Mouse (Mus musculus) neural tube, embryonic 11.5 days (tissue): ENCODE results near the gene Ppp1r1c. TPM values are rescaled to one million over a fixed set of nuclear protein-coding genes. Genes with fewer than 3 reads are reported as not detected.

Experiments
- ATAC-seq: fragments of 200-750 bp; cut with Nextera tagmentation; 2 replicates; pipeline ENCODE4 v1.8.0; 2017; ENCODE audit warnings: moderate number of reproducible peaks, mild to moderate bottlenecking, moderate TSS enrichment, moderate library complexity; ENCODE audit not compliant: insufficient read depth, low FRiP score, low TSS enrichment
- DNase-seq: peaks from one replicate; pipeline ENCODE4 v3.0.0-alpha.2; 2015; ENCODE audit warnings: low spot score
- H3K27ac ChIP-seq: fragments of 300-500 bp; sonication (generic); 2 replicates; pipeline ENCODE4 v1.5.1; 2014; ENCODE audit warnings: low read depth, mild to moderate bottlenecking, low read length
- H3K27me3 ChIP-seq: fragments of 300-500 bp; sonication (generic); 2 replicates; pipeline ENCODE4 v1.6.1; 2014; ENCODE audit warnings: mild to moderate bottlenecking, low read length, mixed read lengths; ENCODE audit not compliant: control insufficient read depth, insufficient read depth
- H3K36me3 ChIP-seq: fragments of 300-500 bp; sonication (generic); 2 replicates; pipeline ENCODE4 v1.6.1; 2014; ENCODE audit warnings: mild to moderate bottlenecking, low read length, moderate library complexity, mixed read lengths; ENCODE audit not compliant: control insufficient read depth, insufficient read depth
- H3K4me1 ChIP-seq: fragments of 300-500 bp; sonication (generic); 2 replicates; pipeline ENCODE4 v1.6.1; 2014; ENCODE audit warnings: low read length, mixed read lengths; ENCODE audit not compliant: control insufficient read depth, insufficient read depth
- H3K4me2 ChIP-seq: fragments of 300-500 bp; sonication (generic); 2 replicates; pipeline ENCODE4 v1.6.1; 2014; ENCODE audit warnings: low read depth, mild to moderate bottlenecking, moderate library complexity
- H3K4me3 ChIP-seq: fragments of 300-500 bp; sonication (generic); 2 replicates; pipeline ENCODE4 v1.5.1; 2014; ENCODE audit warnings: low read depth, low read length
- H3K9ac ChIP-seq: fragments of 300-500 bp; sonication (generic); 2 replicates; pipeline ENCODE4 v1.6.1; 2014; ENCODE audit warnings: mild to moderate bottlenecking, low read length
- H3K9me3 ChIP-seq: fragments of 300-500 bp; sonication (generic); 2 replicates; pipeline ENCODE4 v1.6.1; 2016; ENCODE audit warnings: low read length; ENCODE audit not compliant: control insufficient read depth
- WGBS: fragments of 180-500 bp; shearing (Covaris S2); extraction: QIAGEN DNeasy Blood & Tissue Kit; methylation state at CpG from one replicate; pipeline ENCODE4 v1.1.7; 2014; 5-methylcytosine and 5-hydroxymethylcytosine counted together
- polyA plus RNA-seq: library from polyadenylated mRNA; unstranded; fragments of >200 nt; fragmentation: Nextera tagmentation; extraction: Ambion mirVana; gene quantifications from 2 replicates; pipeline ENCODE4 v1.2.1, GENCODE M21; 2014

Gene Ppp1r1c
- polyA plus RNA-seq: 37.2 and 53.6 TPM in 2 replicates

DNA sequence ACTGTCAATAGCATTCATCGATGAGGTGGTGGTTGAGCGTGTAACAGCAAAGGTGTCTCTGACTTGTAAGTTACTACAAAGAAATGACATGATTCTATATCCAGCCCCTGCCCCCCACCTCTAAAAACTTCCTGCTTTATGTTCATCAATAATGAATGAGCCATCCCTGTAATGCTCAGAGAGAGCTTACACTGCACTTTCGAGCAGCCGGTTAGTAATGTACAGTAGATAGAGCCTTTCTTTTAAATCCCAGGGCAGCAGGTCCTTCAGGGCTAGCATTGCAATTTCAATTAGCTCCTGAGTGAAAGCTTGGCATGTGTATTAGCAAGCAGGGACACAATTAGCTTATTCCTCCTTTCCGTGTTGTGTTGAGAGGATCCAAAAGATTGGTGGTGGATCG is at the start of gene Ppp1r1c:
Ppp1r1c (plus strand) TSS at position 206 of the 400 bp plus-strand sequence.
- no peak within 1 kb of the TSS for H3K4me3 ChIP-seq
- no peaks in the 10 kb centered on the region for H3K4me1 ChIP-seq
- no peaks in the 10 kb centered on the region for H3K9me3 ChIP-seq
- no peaks in the 10 kb centered on the region for H3K27me3 ChIP-seq
- H3K27ac ChIP-seq: peak within 1 kb of the TSS; percentile 42; the same call in 1 of the 2 replicates
- WGBS: 93% methylated on average over 6 of the region's 6 CpGs
- H3K36me3 ChIP-seq: no peaks in the 10 kb centered on the region
- ATAC-seq (no peak), DNase-seq (no peak)
- H3K4me2 ChIP-seq: no peak within 1 kb of the TSS
- no peak within 1 kb of the TSS for H3K9ac ChIP-seq

DNA sequence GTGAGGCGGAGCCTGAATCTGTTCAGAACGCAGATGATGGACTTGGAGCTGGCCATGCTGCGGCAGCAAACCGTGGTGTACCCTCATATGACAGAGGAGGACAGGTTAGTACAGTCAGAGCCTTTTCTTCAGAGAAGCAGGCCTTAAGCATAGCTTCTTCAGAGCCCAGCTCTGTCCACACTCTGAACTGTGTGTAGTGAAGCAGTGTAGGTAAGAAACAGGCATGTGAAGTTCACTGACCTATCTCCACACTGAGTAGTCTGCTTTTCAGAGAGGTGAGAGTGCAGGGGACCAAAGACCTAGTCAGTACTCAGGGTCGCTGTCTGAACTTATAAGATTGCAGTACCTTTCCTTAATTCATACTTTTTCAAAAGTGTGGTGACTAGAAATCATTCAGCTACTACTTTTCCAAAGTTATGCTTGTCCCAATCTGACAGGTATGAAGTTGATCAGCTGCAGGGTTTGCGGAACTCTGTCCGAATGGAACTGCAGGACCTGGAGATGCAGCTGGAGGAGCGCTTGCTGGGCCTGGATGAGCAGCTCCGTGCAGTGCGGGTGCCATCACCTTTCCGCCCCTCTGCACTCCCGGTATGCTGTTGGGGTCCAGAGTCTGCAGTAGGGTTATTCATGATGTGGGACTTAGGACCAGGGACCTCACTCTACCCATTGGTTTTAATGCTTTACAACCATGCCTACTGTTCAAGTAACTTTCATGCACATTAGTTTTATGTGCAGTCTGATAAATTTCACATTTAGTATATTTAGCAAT is 47.0 kb upstream of the Ppp1r1c start:
- no peaks in the 10 kb centered on the region for H3K9me3 ChIP-seq
- ATAC-seq (no peak), DNase-seq (no peak)
- 75% methylated on average over 12 of the region's 12 CpGs for WGBS
- H3K27me3 ChIP-seq: no peaks in the 10 kb centered on the region
- no peaks in the 10 kb centered on the region for H3K4me1 ChIP-seq
- H3K27ac ChIP-seq: no peak overlapping the region
- H3K36me3 ChIP-seq: peaks cover 3% of the 10 kb centered on the region
- no peak overlapping the region for H3K4me2 ChIP-seq
- H3K4me3 ChIP-seq: no peak overlapping the region
- H3K9ac ChIP-seq: no peak overlapping the region

DNA sequence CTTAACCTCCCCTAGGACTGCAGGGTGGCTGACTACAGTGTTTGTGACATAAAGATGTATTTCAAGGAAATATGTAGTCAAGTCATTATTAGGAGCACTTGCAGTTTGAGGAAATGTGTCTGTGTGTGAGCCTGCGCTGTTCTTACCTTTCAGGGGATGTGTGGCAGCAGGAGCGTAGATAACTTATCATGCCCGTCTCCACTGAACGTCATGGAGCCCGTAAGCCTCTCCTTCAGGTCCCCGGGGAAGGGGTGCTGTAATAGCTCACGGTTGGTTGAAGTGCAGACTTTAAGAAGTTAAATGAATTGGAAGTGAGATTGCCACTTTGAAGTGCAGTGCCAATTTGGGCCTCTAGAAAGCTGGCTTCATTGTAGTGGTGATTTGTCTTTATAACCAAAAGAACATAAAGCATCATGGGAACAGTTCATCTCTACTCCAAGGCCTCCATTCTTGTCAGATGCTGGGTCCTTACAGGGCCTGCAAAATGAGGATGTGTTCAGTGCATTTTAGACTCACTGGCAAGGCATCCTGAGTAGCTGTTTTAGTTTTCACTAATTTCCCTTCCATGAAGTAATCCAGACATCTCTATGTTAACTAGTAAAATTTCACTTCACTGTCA is 46.0 kb upstream of the Ppp1r1c start:
- Histone ChIP-seq H3K4me2 (no peak overlapping the region), H3K9me3 (no peaks in the 10 kb centered on the region), H3K27me3 (no peaks in the 10 kb centered on the region), H3K36me3 (peaks cover 3% of the 10 kb centered on the region), H3K27ac (no peak overlapping the region), H3K4me1 (no peaks in the 10 kb centered on the region), H3K9ac (no peak overlapping the region), H3K4me3 (no peak overlapping the region)
- no peak for ATAC-seq
- WGBS: 41% methylated on average over 7 of the region's 7 CpGs
- DNase-seq: no peak

DNA sequence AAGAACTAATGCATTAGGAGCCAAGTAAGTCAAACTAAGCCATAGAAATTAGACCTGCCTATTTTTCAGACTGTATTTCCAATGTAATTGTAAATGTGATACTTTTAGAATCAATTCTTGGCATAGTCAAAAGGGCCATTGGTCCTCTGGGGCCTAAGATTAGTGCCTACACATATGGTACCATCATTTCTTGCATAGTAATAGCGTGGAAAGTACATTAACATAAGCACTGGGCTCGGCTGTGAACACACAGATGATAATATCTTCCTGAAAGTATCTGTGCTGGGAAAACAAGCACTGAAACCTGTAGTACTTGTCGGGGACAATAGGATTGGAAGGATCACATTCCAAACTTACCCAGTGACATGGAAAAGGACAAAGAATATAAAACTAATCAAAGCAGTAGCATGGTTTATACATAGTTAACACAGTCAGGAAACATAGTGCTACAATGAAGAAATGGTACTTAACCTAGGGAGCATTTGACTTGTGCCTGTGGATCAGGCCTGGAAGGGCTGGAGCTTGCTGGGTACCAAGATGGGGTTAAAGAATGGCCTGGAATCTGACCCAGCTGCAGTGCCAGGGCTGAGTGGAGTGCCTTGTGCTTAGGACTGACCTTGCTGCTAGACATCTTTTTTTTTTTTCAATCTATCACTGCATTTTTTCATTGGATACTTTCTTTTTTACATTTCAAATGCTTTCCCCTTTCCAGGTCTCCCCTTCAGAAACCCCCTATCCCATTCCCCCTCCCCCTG is 42.9 kb upstream of the Ppp1r1c start:
- H3K4me3 ChIP-seq: no peak overlapping the region
- no peaks in the 10 kb centered on the region for H3K4me1 ChIP-seq
- 82% methylated on average over 3 of the region's 3 CpGs for WGBS
- H3K27me3 ChIP-seq: no peaks in the 10 kb centered on the region
- H3K9ac ChIP-seq: no peak overlapping the region
- ATAC-seq (no peak), DNase-seq (no peak)
- no peaks in the 10 kb centered on the region for H3K9me3 ChIP-seq
- H3K4me2 ChIP-seq: no peak overlapping the region
- peaks cover 3% of the 10 kb centered on the region; the same call in 1 of the 2 replicates for H3K36me3 ChIP-seq
- no peak overlapping the region for H3K27ac ChIP-seq

DNA sequence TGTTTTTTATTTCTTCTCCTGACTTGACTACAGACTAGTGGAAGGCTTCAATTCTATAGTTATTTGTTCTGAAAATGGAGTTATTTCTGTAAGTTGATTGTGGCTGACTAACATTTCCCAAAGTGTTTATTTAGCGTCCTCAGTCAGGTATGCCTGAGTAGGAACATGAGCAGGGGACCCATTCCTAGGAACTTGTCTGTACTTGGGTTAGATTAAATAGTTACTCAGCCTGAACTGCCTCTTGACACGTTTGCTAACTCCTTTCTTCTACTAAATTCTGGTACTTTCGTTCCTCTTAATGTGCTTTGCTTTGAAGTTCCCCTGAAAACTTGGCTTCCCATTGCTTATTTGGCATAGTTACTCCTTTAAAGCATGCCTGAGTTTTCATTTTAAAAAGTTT is 42.1 kb upstream of the Ppp1r1c start:
- no peaks in the 10 kb centered on the region for H3K9me3 ChIP-seq
- H3K4me3 ChIP-seq: no peak overlapping the region
- H3K4me1 ChIP-seq: no peaks in the 10 kb centered on the region
- ATAC-seq (no peak), DNase-seq (no peak)
- WGBS: 73% methylated on average over 3 of the region's 3 CpGs
- H3K36me3 ChIP-seq: peaks cover 3% of the 10 kb centered on the region; the same call in 1 of the 2 replicates
- no peaks in the 10 kb centered on the region for H3K27me3 ChIP-seq
- no peak overlapping the region for H3K27ac ChIP-seq
- no peak overlapping the region for H3K9ac ChIP-seq
- H3K4me2 ChIP-seq: no peak overlapping the region

DNA sequence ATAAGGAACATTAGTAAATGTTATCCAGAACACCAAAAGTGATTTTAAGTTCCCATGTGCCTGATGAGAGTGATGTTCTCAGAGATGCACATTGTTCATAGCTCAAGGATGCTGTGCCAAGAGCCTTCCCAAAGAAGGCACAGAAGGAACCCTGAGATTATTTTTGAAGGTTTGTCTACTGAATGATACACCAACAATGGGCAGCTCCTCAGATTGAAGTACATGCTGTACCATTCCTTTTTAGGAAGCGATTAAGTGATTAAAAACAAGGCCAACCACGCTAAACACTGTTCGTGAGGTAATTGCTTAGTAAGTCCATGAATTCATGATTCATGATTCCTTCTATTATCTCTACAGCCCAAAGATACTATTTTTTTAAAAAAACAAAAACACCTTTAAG is 32.3 kb upstream of the Ppp1r1c start:
- WGBS: 94% methylated on average over 3 of the region's 3 CpGs
- Histone ChIP-seq H3K27me3 (no peaks in the 10 kb centered on the region), H3K4me3 (no peak overlapping the region), H3K4me1 (no peaks in the 10 kb centered on the region), H3K27ac (no peak overlapping the region), H3K4me2 (no peak overlapping the region), H3K36me3 (no peaks in the 10 kb centered on the region), H3K9ac (no peak overlapping the region), H3K9me3 (no peaks in the 10 kb centered on the region)
- no peak for ATAC-seq
- no peak for DNase-seq

DNA sequence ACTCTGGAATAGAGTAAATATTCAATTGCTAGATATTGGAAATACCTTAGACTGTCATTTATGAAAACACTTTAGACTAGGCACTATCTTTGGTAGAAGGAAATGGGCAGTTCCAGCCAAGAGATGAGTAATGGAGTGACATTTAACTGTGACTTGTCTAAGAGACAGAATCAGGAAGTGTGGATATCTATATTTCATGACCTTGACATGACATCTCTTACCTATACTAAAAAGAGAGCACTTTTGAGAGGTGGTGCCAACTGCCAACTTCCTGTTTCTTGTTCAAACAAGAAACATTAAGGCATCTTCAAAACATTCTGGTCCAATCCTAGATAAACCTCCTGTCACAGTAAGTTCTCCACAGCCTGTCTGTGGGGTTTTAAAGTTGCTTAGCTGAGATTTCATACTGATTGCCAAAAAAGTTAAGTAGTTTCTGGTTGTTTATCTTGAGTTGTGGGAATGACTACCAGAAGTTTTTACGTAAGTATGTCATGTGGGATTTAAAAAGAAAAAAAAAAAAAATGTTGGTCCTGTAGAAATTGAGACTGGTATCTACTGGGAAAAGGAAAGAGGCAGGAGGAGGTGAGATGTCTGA is 29.8 kb upstream of the Ppp1r1c start:
- ATAC-seq (no peak), DNase-seq (no peak)
- Histone ChIP-seq H3K4me1 (no peaks in the 10 kb centered on the region), H3K4me2 (no peak overlapping the region), H3K36me3 (no peaks in the 10 kb centered on the region), H3K27me3 (no peaks in the 10 kb centered on the region), H3K4me3 (no peak overlapping the region), H3K27ac (no peak overlapping the region), H3K9me3 (no peaks in the 10 kb centered on the region), H3K9ac (no peak overlapping the region)
- 89% methylated on average over 1 of the region's 1 CpGs for WGBS

DNA sequence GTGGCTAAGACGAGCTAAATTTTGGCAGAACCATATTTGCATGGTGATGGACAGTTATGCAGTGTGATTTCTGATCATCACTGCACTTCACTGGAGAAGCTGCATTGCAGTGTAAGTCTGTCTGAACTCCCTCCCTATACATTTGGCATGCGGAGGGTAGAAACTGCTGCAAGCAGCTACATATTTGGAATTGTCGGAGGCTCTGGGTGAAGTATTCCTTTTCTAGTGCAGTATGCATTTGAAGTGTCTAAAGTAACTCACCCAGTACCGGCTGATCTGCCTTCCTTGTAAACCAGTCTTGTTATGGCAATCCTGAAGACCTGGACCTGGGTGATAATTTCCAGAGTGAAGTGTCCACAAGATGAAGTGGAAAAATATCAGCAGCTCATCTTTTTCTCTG is 25.9 kb upstream of the Ppp1r1c start:
- 90% methylated on average over 4 of the region's 4 CpGs for whole genome bisulfite sequencing
- ATAC-seq: no peak
- DNase-seq: no peak

More for the DNA sequence above, 25.9 kb upstream of the Ppp1r1c start:
- H3K9me3 ChIP-seq: no peaks in the 10 kb centered on the region
- no peaks in the 10 kb centered on the region for H3K36me3 ChIP-seq
- no peak overlapping the region for H3K27ac ChIP-seq
- no peak overlapping the region for H3K4me3 ChIP-seq
- H3K4me1 ChIP-seq: no peaks in the 10 kb centered on the region
- no peak overlapping the region for H3K9ac ChIP-seq
- H3K27me3 ChIP-seq: no peaks in the 10 kb centered on the region
- H3K4me2 ChIP-seq: no peak overlapping the region
